Mouse (Mus musculus): ENCODE measurements around the gene Gm19410. TPM values are rescaled to one million over a fixed set of nuclear protein-coding genes. Genes with fewer than 3 reads are reported as not detected.

Gm19410 gene
- polyA plus RNA-seq (2014; fragmentation: Nextera tagmentation; extraction: Ambion mirVana): not detected in 2 replicates

- H3K4me3 ChIP-seq (ENCODE audit: low read depth, low read length): peak within 1 kb of the TSS; percentile 30
- H3K27me3 ChIP-seq (ENCODE audit: control insufficient read depth, insufficient read depth, low read length): peaks cover 11% of the 10 kb centered on the region
- peak; percentile 42 for DNase-seq (ENCODE audit: low spot score)
- no peaks in the 10 kb centered on the region for H3K36me3 ChIP-seq (ENCODE audit: control insufficient read depth, insufficient read depth, low read length)
- no peaks in the 10 kb centered on the region for H3K4me1 ChIP-seq (replicated peaks; ENCODE audit: control insufficient read depth, insufficient read depth, low read length)
- H3K4me2 ChIP-seq (replicated peaks; ENCODE audit: low read depth, low read length): peak within 1 kb of the TSS; percentile 74
- no peaks in the 10 kb centered on the region for H3K9me3 ChIP-seq (ENCODE audit: control insufficient read depth, low read length)
- under 1% methylated on average over 34 of the region's 35 CpGs for WGBS
- H3K27ac ChIP-seq (ENCODE audit: low read depth, low read length): no peak within 1 kb of the TSS
- peak; percentile 30; the same call in 1 of the 2 replicates for ATAC-seq (ENCODE audit: low FRiP score)
- H3K9ac ChIP-seq (ENCODE audit: low read depth, low read length): no peak within 1 kb of the TSS; the same call in 1 of the 2 replicates
Observed at GRCm38 (mm10) chr8:35765499-35766193, at the start of gene Gm19410. Gm19410 (plus strand) TSS chr8:35765790.

- DNase-seq (ENCODE audit: low spot score) (no peak), ATAC-seq (ENCODE audit: low FRiP score) (no peak)
- no peak overlapping the region for H3K27ac ChIP-seq (ENCODE audit: low read depth, low read length)
- no peak overlapping the region for H3K4me2 ChIP-seq (replicated peaks; ENCODE audit: low read depth, low read length)
- 72% methylated on average over 3 of the region's 3 CpGs for WGBS
- H3K36me3 ChIP-seq (ENCODE audit: control insufficient read depth, insufficient read depth, low read length): no peaks in the 10 kb centered on the region
- H3K27me3 ChIP-seq (ENCODE audit: control insufficient read depth, insufficient read depth, low read length): no peaks in the 10 kb centered on the region
- H3K9ac ChIP-seq (ENCODE audit: low read depth, low read length): no peak overlapping the region
- no peaks in the 10 kb centered on the region for H3K4me1 ChIP-seq (replicated peaks; ENCODE audit: control insufficient read depth, insufficient read depth, low read length)
- no peak overlapping the region for H3K4me3 ChIP-seq (ENCODE audit: low read depth, low read length)
- no peaks in the 10 kb centered on the region for H3K9me3 ChIP-seq (ENCODE audit: control insufficient read depth, low read length)
Observed at GRCm38 (mm10) chr8:35730776-35731175, 34.8 kb upstream of the Gm19410 start.

GRCm38 (mm10) chr8:35735438-35735837, 30.2 kb upstream of the Gm19410 start:
- ATAC-seq (ENCODE audit: low FRiP score) (no peak), DNase-seq (ENCODE audit: low spot score) (no peak)
- no peaks in the 10 kb centered on the region for H3K4me1 ChIP-seq (replicated peaks; ENCODE audit: control insufficient read depth, insufficient read depth, low read length)
- no peak overlapping the region for H3K9ac ChIP-seq (ENCODE audit: low read depth, low read length)
- H3K4me3 ChIP-seq (ENCODE audit: low read depth, low read length): no peak overlapping the region
- H3K36me3 ChIP-seq (ENCODE audit: control insufficient read depth, insufficient read depth, low read length): no peaks in the 10 kb centered on the region
- H3K9me3 ChIP-seq (ENCODE audit: control insufficient read depth, low read length): no peaks in the 10 kb centered on the region
- no peaks in the 10 kb centered on the region for H3K27me3 ChIP-seq (ENCODE audit: control insufficient read depth, insufficient read depth, low read length)
- 70% methylated on average over 3 of the region's 3 CpGs for WGBS
- H3K27ac ChIP-seq (ENCODE audit: low read depth, low read length): no peak overlapping the region
- no peak overlapping the region for H3K4me2 ChIP-seq (replicated peaks; ENCODE audit: low read depth, low read length)

- 90% methylated on average over 5 of the region's 5 CpGs for WGBS
- no peak for ATAC-seq (ENCODE audit: low FRiP score)
Observed at GRCm38 (mm10) chr8:35756202-35756601, 9.4 kb upstream of the Gm19410 start.

DNA sequence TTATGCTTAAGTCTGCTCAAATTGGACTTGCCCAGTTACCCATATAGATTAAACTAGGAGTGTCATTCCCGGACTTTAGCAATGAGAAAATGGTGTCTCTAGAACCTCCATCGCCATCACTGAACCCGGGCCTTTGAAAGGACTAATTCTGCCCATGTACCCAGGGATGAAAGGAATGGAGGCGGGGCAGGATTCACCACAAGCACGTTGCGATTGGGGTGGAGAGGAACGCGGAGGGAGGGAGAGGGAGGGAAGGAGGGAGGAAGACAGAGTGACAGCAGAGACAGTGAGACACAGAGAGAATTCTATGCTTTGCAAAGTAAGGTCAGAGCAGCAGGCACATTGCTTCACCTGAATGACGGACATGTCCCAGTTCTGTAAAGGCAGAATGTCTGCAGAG, 570 bp upstream of the Gm19410 start:
- no peaks in the 10 kb centered on the region for H3K9me3 ChIP-seq (ENCODE audit: control insufficient read depth, low read length)

More at GRCm38 (mm10) chr8:35756202-35756601, 9.4 kb upstream of the Gm19410 start:
- Histone ChIP-seq H3K9me3 (ENCODE audit: control insufficient read depth, low read length) (no peaks in the 10 kb centered on the region), H3K9ac (ENCODE audit: low read depth, low read length) (no peak overlapping the region), H3K4me2 (replicated peaks; ENCODE audit: low read depth, low read length) (no peak overlapping the region), H3K4me3 (ENCODE audit: low read depth, low read length) (no peak overlapping the region), H3K36me3 (ENCODE audit: control insufficient read depth, insufficient read depth, low read length) (no peaks in the 10 kb centered on the region), H3K27ac (ENCODE audit: low read depth, low read length) (no peak overlapping the region), H3K4me1 (replicated peaks; ENCODE audit: control insufficient read depth, insufficient read depth, low read length) (no peaks in the 10 kb centered on the region), H3K27me3 (ENCODE audit: control insufficient read depth, insufficient read depth, low read length) (no peaks in the 10 kb centered on the region)
- DNase-seq (ENCODE audit: low spot score): no peak

DNA sequence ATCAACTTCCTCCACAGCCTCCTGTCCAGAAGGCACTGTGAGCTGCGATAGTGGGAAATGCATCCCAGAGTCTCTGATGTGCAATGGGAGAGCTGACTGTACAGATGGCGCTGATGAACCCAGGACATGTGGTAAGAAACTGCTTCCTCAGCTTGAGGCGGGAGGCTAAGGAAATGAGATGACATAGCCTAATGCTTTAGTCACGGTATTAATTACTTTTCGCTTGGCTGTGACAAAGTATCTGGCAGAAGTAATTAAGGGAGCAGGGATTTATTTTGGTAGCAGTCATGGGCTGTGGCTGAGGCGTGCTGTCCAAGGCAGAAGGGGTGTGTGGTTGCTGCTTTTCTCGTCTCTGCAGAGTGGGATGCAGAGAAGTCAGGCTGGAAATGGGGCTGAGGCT, 7.9 kb downstream of the Gm19410 start:
- WGBS: 51% methylated on average over 7 of the region's 7 CpGs
- ATAC-seq (ENCODE audit: low FRiP score): no peak
- H3K4me1 ChIP-seq (replicated peaks; ENCODE audit: control insufficient read depth, insufficient read depth, low read length): no peaks in the 10 kb centered on the region

More for the DNA sequence above, 570 bp upstream of the Gm19410 start:
- DNase-seq (ENCODE audit: low spot score) (no peak), ATAC-seq (ENCODE audit: low FRiP score) (0 out of 2 replicates have a peak, but pooled peaks have one; percentile 14)
- no peaks in the 10 kb centered on the region for H3K4me1 ChIP-seq (replicated peaks; ENCODE audit: control insufficient read depth, insufficient read depth, low read length)
- H3K36me3 ChIP-seq (ENCODE audit: control insufficient read depth, insufficient read depth, low read length): no peaks in the 10 kb centered on the region
- WGBS: 4% methylated on average over 9 of the region's 9 CpGs
- peak overlapping the region; percentile 30; the same call in 1 of the 2 replicates for H3K4me3 ChIP-seq (ENCODE audit: low read depth, low read length)
- no peak overlapping the region for H3K9ac ChIP-seq (ENCODE audit: low read depth, low read length)
- peaks cover 11% of the 10 kb centered on the region for H3K27me3 ChIP-seq (ENCODE audit: control insufficient read depth, insufficient read depth, low read length)
- H3K4me2 ChIP-seq (replicated peaks; ENCODE audit: low read depth, low read length): peak overlapping the region; percentile 74
- H3K27ac ChIP-seq (ENCODE audit: low read depth, low read length): no peak overlapping the region

More for the DNA sequence above, 7.9 kb downstream of the Gm19410 start:
- Histone ChIP-seq H3K36me3 (ENCODE audit: control insufficient read depth, insufficient read depth, low read length) (no peaks in the 10 kb centered on the region), H3K9me3 (ENCODE audit: control insufficient read depth, low read length) (no peaks in the 10 kb centered on the region), H3K4me3 (ENCODE audit: low read depth, low read length) (no peak overlapping the region), H3K4me2 (replicated peaks; ENCODE audit: low read depth, low read length) (no peak overlapping the region), H3K27me3 (ENCODE audit: control insufficient read depth, insufficient read depth, low read length) (no peaks in the 10 kb centered on the region), H3K9ac (ENCODE audit: low read depth, low read length) (no peak overlapping the region), H3K27ac (ENCODE audit: low read depth, low read length) (no peak overlapping the region)
- no peak for DNase-seq (ENCODE audit: low spot score)

Data from hindbrain, embryonic 11.5 days (tissue).